Mouse (Mus musculus): Measurements from ENCODE around the gene Mefv. TPM values are rescaled to one million over a fixed set of nuclear protein-coding genes. Genes with fewer than 3 reads are reported as not detected.
"Not testable (repeated sequence)": the region's sequence is repeated elsewhere in the genome, so short reads cannot be mapped to it uniquely, and the experiment has no call there.

The Mefv gene
- polyA plus RNA-seq, 1 experiment from 2014 or later = not detected

DNA sequence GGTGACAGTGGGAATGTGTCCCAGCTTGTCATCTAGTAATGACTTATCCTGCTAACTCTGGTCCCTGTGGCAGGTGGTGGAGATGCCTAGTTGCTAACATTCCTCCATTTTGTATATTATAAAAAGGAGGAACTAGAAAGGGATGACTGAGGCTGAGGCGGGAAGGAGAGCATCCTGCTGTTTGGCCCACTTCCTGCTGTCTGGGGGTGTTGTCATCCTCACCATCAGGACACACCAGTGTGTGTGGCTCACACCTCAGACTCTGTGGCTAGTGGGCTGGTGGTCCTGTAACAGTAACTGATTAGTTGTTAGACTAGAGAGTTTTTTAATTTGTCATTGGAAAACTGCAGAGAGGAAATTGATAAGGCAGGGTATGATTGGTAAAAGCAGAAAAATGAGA is 17.0 kb downstream of the Mefv start:
- no peaks in the 10 kb centered on the region for H3K36me3 ChIP-seq
- no peaks in the 10 kb centered on the region for H3K27me3 ChIP-seq
- no peak overlapping the region for H3K27ac ChIP-seq (replicated peaks)
- H3K4me2 ChIP-seq = no peak overlapping the region
- H3K4me1 ChIP-seq (replicated peaks) = no peaks in the 10 kb centered on the region
- WGBS = 81% methylated on average over 1 of the region's 1 CpGs
- 0 out of 2 replicates have a peak, but pooled peaks cover 4% of the 10 kb centered on the region for H3K9me3 ChIP-seq
- no peak overlapping the region for H3K4me3 ChIP-seq
- ATAC-seq (ENCODE audit: low read depth) = no peak
- no peak overlapping the region for H3K9ac ChIP-seq

DNA sequence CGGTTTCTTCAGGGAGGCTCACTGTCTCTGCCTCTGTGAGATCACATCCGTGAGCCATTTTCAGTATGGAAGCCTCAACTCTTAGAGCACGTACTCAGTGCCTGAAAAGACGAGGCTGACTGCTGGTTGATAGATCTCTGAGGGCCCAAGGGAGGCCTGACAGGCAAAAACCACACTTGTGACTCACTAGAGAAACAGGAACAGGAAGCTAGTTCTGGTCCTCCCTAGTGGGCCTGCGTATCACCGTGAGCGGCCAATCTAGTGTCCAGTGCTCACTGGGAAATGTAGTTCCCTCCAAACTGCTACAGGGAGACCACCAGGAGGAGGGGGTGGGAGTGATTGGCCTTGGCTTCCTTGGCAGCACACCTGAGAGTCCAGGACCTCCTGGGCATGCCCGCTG is 18.6 kb downstream of the Mefv start:
- Histone ChIP-seq H3K27me3 (no peaks in the 10 kb centered on the region), H3K9ac (no peak overlapping the region), H3K9me3 (0 out of 2 replicates have a peak, but pooled peaks cover 4% of the 10 kb centered on the region), H3K36me3 (no peaks in the 10 kb centered on the region), H3K4me1 (replicated peaks) (no peaks in the 10 kb centered on the region), H3K27ac (replicated peaks) (no peak overlapping the region), H3K4me2 (no peak overlapping the region), H3K4me3 (no peak overlapping the region)
- ATAC-seq (ENCODE audit: low read depth) = no peak
- 84% methylated on average over 8 of the region's 8 CpGs for WGBS

DNA sequence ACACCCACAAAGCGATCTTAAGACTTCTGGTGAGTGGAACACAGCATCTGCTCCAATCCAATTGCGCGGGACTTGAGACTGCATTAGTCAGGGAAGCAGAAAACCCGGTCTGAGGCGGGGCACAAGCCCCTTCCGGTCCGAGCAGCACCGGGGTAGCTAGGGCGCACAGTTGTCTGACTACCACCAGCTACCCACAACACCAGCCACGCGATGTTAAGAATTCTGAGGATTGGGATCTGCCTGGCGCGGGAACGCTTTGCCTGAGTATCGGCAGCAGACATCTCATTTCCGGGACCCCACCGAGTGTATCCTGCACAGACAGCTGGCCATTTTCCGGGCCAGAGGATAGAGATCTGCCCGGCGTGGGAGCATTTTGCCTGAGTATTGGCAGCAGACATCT is 28.3 kb downstream of the Mefv start:
- H3K27ac ChIP-seq (replicated peaks); H3K36me3 ChIP-seq; H3K4me2 ChIP-seq; H3K4me3 ChIP-seq; H3K27me3 ChIP-seq; ATAC-seq (ENCODE audit: low read depth); H3K9ac ChIP-seq; H3K4me1 ChIP-seq (replicated peaks): not testable (repeated sequence)
- 61% methylated on average over 20 of the region's 20 CpGs for WGBS
- H3K9me3 ChIP-seq = peaks cover 13% of the 10 kb centered on the region; the same call in 1 of the 2 replicates

Other genes with a start within 250 kb of the Mefv start
- not detected in 2 replicates for gene Olfr161, start 127.1 kb downstream of the Mefv start, polyA plus RNA-seq (2015; fragmentation: Nextera tagmentation; extraction: Ambion mirVana)
- 46.7 and 49.9 TPM in 2 replicates for gene Zfp263, start 26.0 kb upstream of the Mefv start, polyA plus RNA-seq (2015; fragmentation: Nextera tagmentation; extraction: Ambion mirVana)
- not detected in 2 replicates for gene Olfr15, start 112.8 kb upstream of the Mefv start, polyA plus RNA-seq (2015; fragmentation: Nextera tagmentation; extraction: Ambion mirVana)
- gene Zfp174, start 129.2 kb upstream of the Mefv start, polyA plus RNA-seq (2015; fragmentation: Nextera tagmentation; extraction: Ambion mirVana) = 1.7 and 2.2 TPM in 2 replicates
- gene Naa60, start 154.3 kb upstream of the Mefv start, polyA plus RNA-seq (2015; fragmentation: Nextera tagmentation; extraction: Ambion mirVana) = 81.9 and 85.0 TPM in 2 replicates
- gene Zfp597, start 166.5 kb upstream of the Mefv start, polyA plus RNA-seq (2015; fragmentation: Nextera tagmentation; extraction: Ambion mirVana) = 11.2 and 12.5 TPM in 2 replicates
- gene Gm20695, start 166.6 kb upstream of the Mefv start, polyA plus RNA-seq (2015; fragmentation: Nextera tagmentation; extraction: Ambion mirVana) = 1.9 and 3.1 TPM in 2 replicates
- 10.5 and 11.5 TPM in 2 replicates for gene 1700037C18Rik, start 190.6 kb upstream of the Mefv start, polyA plus RNA-seq (2015; fragmentation: Nextera tagmentation; extraction: Ambion mirVana)
- 34.3 and 35.4 TPM in 2 replicates for gene Cluap1, start 190.7 kb upstream of the Mefv start, polyA plus RNA-seq (2015; fragmentation: Nextera tagmentation; extraction: Ambion mirVana)